Mouse (Mus musculus) forebrain, embryonic 12.5 days (tissue): ENCODE data around the gene Ppp3r1. TPM values are rescaled to one million over a fixed set of nuclear protein-coding genes. Genes with fewer than 3 reads are reported as not detected.
"Not testable (repeated sequence)": the region's sequence is repeated elsewhere in the genome, so short reads cannot be mapped to it uniquely, and the experiment has no call there.

Experiments
- ATAC-seq: fragments of 200-750 bp; cut with Nextera tagmentation; 2 replicates; pipeline ENCODE4 v1.8.0; 2017; ENCODE audit warnings: moderate TSS enrichment; ENCODE audit not compliant: low FRiP score
- H3K27ac ChIP-seq: fragments of 300-500 bp; sonication (generic); 2 replicates; pipeline ENCODE4 v1.5.1; 2016; ENCODE audit warnings: mild to moderate bottlenecking
- H3K27me3 ChIP-seq: fragments of 300-500 bp; sonication (generic); 2 replicates; pipeline ENCODE4 v1.6.1; 2016; ENCODE audit warnings: mild to moderate bottlenecking
- H3K36me3 ChIP-seq: fragments of 300-500 bp; sonication (generic); replicated peaks from 2 replicates; pipeline ENCODE4 v1.6.1; 2016; ENCODE audit warnings: mild to moderate bottlenecking
- H3K4me1 ChIP-seq: fragments of 300-500 bp; sonication (generic); 2 replicates; pipeline ENCODE4 v1.6.1; 2016
- H3K4me2 ChIP-seq: fragments of 300-500 bp; sonication (generic); 2 replicates; pipeline ENCODE4 v1.6.1; 2016; ENCODE audit warnings: mild to moderate bottlenecking, moderate library complexity
- H3K4me3 ChIP-seq: fragments of 300-500 bp; sonication (generic); replicated peaks from 2 replicates; pipeline ENCODE4 v1.5.1; 2016; ENCODE audit warnings: mild to moderate bottlenecking
- H3K9ac ChIP-seq: fragments of 300-500 bp; sonication (generic); 2 replicates; pipeline ENCODE4 v1.6.1; 2016; ENCODE audit warnings: mild to moderate bottlenecking
- H3K9me3 ChIP-seq: fragments of 300-500 bp; sonication (generic); 2 replicates; pipeline ENCODE4 v1.6.1; 2016
- WGBS: fragments of 180-500 bp; shearing (Covaris S2); methylation state at CpG from one replicate; pipeline ENCODE4 v1.1.7; 2016; 5-methylcytosine and 5-hydroxymethylcytosine counted together
- polyA plus RNA-seq: library from polyadenylated mRNA; unstranded; fragments of >200 nt; fragmentation: Nextera tagmentation; extraction: Ambion mirVana; gene quantifications from 2 replicates; pipeline ENCODE4 v1.2.1, GENCODE M21; 2016

The Ppp3r1 gene
- polyA plus RNA-seq, 1 experiment from 2014 or later, result 113 TPM

DNA sequence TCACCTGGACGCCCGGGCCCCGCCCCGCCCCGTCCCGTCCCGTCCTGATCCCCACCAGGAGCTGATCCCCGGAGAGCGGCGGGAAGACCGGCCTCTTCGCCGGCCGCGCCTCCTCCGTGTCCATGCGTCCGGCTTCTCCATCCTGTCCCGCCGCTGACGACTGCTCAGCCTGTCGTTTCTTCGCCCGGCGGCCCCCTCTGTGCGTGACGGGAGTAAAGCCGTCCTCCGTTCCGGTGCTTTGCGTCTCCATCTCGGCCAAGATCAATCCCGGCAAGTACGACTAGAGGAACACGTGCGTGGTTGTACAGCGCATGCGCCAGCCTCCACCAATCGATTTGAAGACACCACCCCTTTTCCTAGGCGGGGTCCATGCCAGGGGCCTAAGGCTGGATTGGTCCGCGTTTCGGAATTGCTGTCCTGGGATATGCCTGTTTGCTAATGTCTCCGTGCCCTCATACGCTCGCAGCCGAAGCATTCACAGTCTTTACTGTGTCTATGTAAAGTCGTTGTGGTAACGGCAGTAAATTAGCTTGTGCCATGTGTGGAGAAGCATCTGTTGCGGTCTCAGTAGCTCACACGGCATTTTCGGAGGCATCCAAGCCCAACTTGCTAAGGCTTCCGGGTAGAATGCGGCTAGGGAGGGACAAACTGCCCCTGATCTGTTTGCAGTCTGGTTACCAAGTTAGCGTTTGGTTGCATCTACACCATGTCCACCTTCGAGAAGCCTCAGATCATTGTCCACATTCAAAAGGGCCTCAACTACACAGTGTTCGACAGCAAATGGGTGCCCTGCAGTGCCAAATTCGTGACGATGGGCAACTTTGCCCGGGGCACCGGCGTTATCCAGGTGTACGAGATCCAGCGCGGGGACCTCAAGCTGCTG, 52.4 kb downstream of the Ppp3r1 start, which contains the start of gene Pno1:
Pno1 (minus strand) TSS at position 311 of the 883 bp plus-strand sequence.
- peak; percentile 99 for ATAC-seq
- H3K4me2 ChIP-seq, result peak within 1 kb of the TSS; percentile 74
- peak within 1 kb of the TSS; percentile 84 for H3K4me3 ChIP-seq
- WGBS, result under 1% methylated on average over 65 of the region's 65 CpGs
- H3K27me3 ChIP-seq, result no peaks in the 10 kb centered on the region
- peaks cover 24% of the 10 kb centered on the region for H3K4me1 ChIP-seq
- peak within 1 kb of the TSS; percentile 77 for H3K9ac ChIP-seq
- peak within 1 kb of the TSS; percentile 80 for H3K27ac ChIP-seq
- H3K9me3 ChIP-seq, result no peaks in the 10 kb centered on the region
- peaks cover 19% of the 10 kb centered on the region for H3K36me3 ChIP-seq

GRCm38 (mm10) chr11:17212141-17212495, 53.1 kb downstream of the Ppp3r1 start:
- Histone ChIP-seq H3K9ac (peak overlapping the region; percentile 77), H3K27me3 (no peaks in the 10 kb centered on the region), H3K4me2 (peak overlapping the region; percentile 74), H3K4me3 (peak overlapping the region; percentile 84), H3K27ac (peak overlapping the region; percentile 80; the same call in 1 of the 2 replicates), H3K4me1 (peaks cover 24% of the 10 kb centered on the region), H3K9me3 (no peaks in the 10 kb centered on the region), H3K36me3 (peaks cover 15% of the 10 kb centered on the region)
- no peak for ATAC-seq
- WGBS, result 3% methylated on average over 10 of the region's 10 CpGs

DNA sequence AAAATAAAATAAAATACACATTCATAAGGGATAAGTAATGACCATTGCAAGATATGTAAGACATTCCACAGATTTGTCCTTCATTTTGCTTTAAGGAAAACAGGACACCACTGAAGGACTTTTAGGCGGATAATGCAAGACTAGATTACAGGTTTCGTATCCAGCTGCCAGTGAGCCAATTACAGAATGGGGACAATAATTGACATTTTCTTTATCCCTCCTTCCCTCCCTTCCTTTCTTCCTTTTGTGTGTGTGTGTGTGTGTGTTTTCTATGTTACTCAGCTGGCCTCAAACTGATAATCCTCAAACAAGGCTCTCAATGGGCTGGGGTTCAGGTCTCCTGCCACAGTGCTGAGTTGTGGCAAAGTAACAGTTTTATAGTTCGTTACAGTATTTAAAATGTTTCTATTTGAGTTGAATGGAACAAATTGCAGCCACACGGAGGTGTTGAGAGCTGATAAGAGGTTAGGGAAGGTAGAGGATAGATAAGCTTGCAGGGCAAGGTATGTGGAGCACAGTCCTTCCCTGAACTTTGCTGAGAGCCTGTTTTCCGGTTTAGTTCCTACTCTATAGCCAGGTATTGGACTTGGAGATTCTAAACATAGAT, 53.9 kb downstream of the Ppp3r1 start:
- peak overlapping the region; percentile 74 for H3K4me2 ChIP-seq

GRCm38 (mm10) chr11:17215475-17215874, 56.4 kb downstream of the Ppp3r1 start:
- no peak overlapping the region for H3K27ac ChIP-seq
- no peaks in the 10 kb centered on the region for H3K27me3 ChIP-seq
- no peak overlapping the region for H3K9ac ChIP-seq
- no peak overlapping the region for H3K4me2 ChIP-seq
- ATAC-seq, result no peak
- H3K9me3 ChIP-seq, result no peaks in the 10 kb centered on the region
- WGBS, result 91% methylated on average over 3 of the region's 3 CpGs
- peaks cover 20% of the 10 kb centered on the region for H3K4me1 ChIP-seq
- no peak overlapping the region for H3K4me3 ChIP-seq
- H3K36me3 ChIP-seq, result no peaks in the 10 kb centered on the region

More for the DNA sequence above, 53.9 kb downstream of the Ppp3r1 start:
- Histone ChIP-seq H3K27me3 (no peaks in the 10 kb centered on the region), H3K27ac (no peak overlapping the region), H3K36me3 (peaks cover 10% of the 10 kb centered on the region; the same call in 1 of the 2 replicates), H3K4me3 (0 out of 2 replicates have a peak overlapping the region, but pooled peaks have one; percentile 5), H3K4me1 (peaks cover 24% of the 10 kb centered on the region), H3K9ac (peak overlapping the region; percentile 21; the same call in 1 of the 2 replicates), H3K9me3 (no peaks in the 10 kb centered on the region)
- no peak for ATAC-seq
- 71% methylated on average over 5 of the region's 5 CpGs for WGBS

DNA sequence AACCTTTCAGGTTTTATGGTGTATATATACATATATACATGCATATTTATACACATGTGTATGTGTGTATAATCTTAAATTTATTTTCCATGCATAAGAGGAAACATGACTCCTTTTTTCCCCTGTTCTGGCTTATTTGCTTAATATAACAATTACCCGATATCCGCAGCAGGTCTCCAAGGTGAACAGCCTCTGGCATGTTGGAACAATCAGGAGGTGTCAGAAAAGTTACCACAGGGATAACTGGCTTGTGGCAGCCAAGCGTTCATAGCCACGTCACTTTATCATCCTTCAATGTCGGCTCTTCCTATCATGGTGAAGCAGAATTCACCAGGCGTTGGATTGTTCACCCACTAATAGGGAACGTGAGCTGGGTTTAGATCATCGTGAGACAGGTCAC, 62.1 kb downstream of the Ppp3r1 start:
- 94% methylated on average over 8 of the region's 8 CpGs for WGBS
- peaks cover 19% of the 10 kb centered on the region; the same call in 1 of the 2 replicates for H3K36me3 ChIP-seq
- H3K4me2 ChIP-seq, result no peak overlapping the region
- H3K9me3 ChIP-seq, result no peaks in the 10 kb centered on the region
- no peak overlapping the region for H3K4me3 ChIP-seq
- no peaks in the 10 kb centered on the region for H3K27me3 ChIP-seq
- no peak overlapping the region for H3K27ac ChIP-seq
- no peaks in the 10 kb centered on the region for H3K4me1 ChIP-seq
- ATAC-seq, result no peak
- no peak overlapping the region for H3K9ac ChIP-seq

DNA sequence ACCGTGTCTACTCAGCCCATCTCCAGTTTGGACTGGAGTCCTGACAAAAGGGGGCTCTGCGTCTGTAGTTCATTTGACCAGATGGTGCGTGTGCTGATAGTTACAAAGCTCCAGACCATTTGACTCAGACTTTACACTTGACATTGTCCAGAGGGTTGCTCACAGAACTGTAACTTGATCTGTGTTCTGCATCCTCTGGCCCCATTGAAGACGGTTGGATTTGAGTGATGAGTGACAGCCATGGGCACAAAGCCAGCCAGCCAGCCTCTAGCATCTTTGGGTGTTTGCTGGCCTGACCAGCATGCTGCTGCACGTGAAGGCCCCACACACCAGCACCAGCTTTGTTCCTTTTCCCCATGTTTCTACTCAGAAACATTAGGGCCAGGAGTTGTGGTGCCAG, 73.7 kb downstream of the Ppp3r1 start:
- Histone ChIP-seq H3K27me3 (no peaks in the 10 kb centered on the region), H3K36me3 (peaks cover 25% of the 10 kb centered on the region), H3K27ac (no peak overlapping the region), H3K4me1 (no peaks in the 10 kb centered on the region), H3K9me3 (no peaks in the 10 kb centered on the region), H3K9ac (no peak overlapping the region), H3K4me3 (no peak overlapping the region), H3K4me2 (no peak overlapping the region)
- no peak for ATAC-seq
- WGBS, result 87% methylated on average over 5 of the region's 5 CpGs

GRCm38 (mm10) chr11:17236449-17237037, 77.5 kb downstream of the Ppp3r1 start:
- ATAC-seq, result no peak
- Histone ChIP-seq H3K4me2 (no peak overlapping the region), H3K27me3 (no peaks in the 10 kb centered on the region), H3K9ac (no peak overlapping the region), H3K9me3 (no peaks in the 10 kb centered on the region), H3K36me3 (peaks cover 10% of the 10 kb centered on the region), H3K4me3 (no peak overlapping the region), H3K27ac (no peak overlapping the region), H3K4me1 (no peaks in the 10 kb centered on the region)
- 86% methylated on average over 5 of the region's 5 CpGs for WGBS

DNA sequence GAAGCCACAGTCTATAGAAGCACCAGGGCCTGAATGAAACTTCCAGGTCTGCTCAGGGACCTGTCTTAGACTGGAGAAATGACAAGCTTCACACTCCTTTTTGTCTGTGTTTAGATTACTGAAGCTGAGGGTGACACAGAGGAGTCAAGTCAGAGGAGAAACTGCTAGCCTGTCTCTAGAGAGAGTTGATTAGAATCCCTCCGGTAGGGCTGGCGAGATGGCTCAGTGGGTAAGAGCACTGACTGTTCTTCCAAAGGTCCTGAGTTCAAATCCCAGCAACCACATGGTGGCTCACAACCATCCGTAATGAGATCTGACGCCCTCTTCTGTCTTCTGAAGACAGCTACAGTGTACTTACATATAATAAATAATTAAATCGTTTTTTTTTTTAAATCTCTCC, 79.5 kb downstream of the Ppp3r1 start:
- 89% methylated on average over 5 of the region's 5 CpGs for WGBS
- H3K4me1 ChIP-seq, H3K27ac ChIP-seq, H3K27me3 ChIP-seq, H3K4me2 ChIP-seq, H3K36me3 ChIP-seq, H3K4me3 ChIP-seq, ATAC-seq, H3K9ac ChIP-seq, H3K9me3 ChIP-seq: not testable (repeated sequence)

GRCm38 (mm10) chr11:17248715-17249114, 89.7 kb downstream of the Ppp3r1 start:
- Histone ChIP-seq H3K4me3 (no peak overlapping the region), H3K27ac (no peak overlapping the region), H3K9me3 (no peaks in the 10 kb centered on the region), H3K27me3 (no peaks in the 10 kb centered on the region), H3K4me1 (no peaks in the 10 kb centered on the region), H3K4me2 (no peak overlapping the region), H3K36me3 (no peaks in the 10 kb centered on the region), H3K9ac (no peak overlapping the region)
- no peak for ATAC-seq

Other genes starting within 250 kb of the Ppp3r1 start
- gene Fbxo48, start 207.9 kb upstream of the Ppp3r1 start, polyA plus RNA-seq, result 1.5 and 1.9 TPM in 2 replicates
- gene Cnrip1, start 107.7 kb upstream of the Ppp3r1 start, polyA plus RNA-seq, result 31.1 and 33.2 TPM in 2 replicates
- 3.7 and 4.4 TPM in 2 replicates for gene Plek, start 106.9 kb upstream of the Ppp3r1 start, polyA plus RNA-seq
- gene Wdr92, start 22.8 kb downstream of the Ppp3r1 start, polyA plus RNA-seq, result 21.9 and 22.3 TPM in 2 replicates
- gene Pno1, start 52.3 kb downstream of the Ppp3r1 start, polyA plus RNA-seq, result 68.3 and 73.2 TPM in 2 replicates
- gene C1d, start 98.3 kb downstream of the Ppp3r1 start, polyA plus RNA-seq, result 99.0 and 99.7 TPM in 2 replicates